Mouse (Mus musculus) heart, embryonic 13.5 days (tissue): ENCODE results near the gene Fam155a. TPM values are rescaled to one million over a fixed set of nuclear protein-coding genes. Genes with fewer than 3 reads are reported as not detected.
A peak's percentile ranks its signal among the peaks of the same experiment; 100 is the strongest.

ENCODE experiments used
- ATAC-seq: fragments of 200-750 bp; cut with Nextera tagmentation; 2 replicates; pipeline ENCODE4 v1.8.0; 2017; ENCODE audit warnings: moderate TSS enrichment; ENCODE audit not compliant: insufficient number of reproducible peaks, low FRiP score, low TSS enrichment; ENCODE audit errors: extremely low read depth
- H3K27ac ChIP-seq: fragments of 300-500 bp; sonication (generic); replicated peaks from 2 replicates; pipeline ENCODE4 v1.5.1; 2015; ENCODE audit warnings: moderate library complexity, mild to moderate bottlenecking, inconsistent platforms
- H3K27me3 ChIP-seq: fragments of 300-500 bp; sonication (generic); replicated peaks from 2 replicates; pipeline ENCODE4 v1.6.1; 2015; ENCODE audit warnings: mild to moderate bottlenecking, inconsistent platforms
- H3K36me3 ChIP-seq: fragments of 300-500 bp; sonication (generic); 2 replicates; pipeline ENCODE4 v1.6.1; 2015; ENCODE audit warnings: mild to moderate bottlenecking, inconsistent platforms
- H3K4me1 ChIP-seq: fragments of 300-500 bp; sonication (generic); 2 replicates; pipeline ENCODE4 v1.6.1; 2015; ENCODE audit warnings: inconsistent platforms
- H3K4me2 ChIP-seq: fragments of 300-500 bp; sonication (generic); 2 replicates; pipeline ENCODE4 v1.6.1; 2015; ENCODE audit warnings: inconsistent platforms, mild to moderate bottlenecking, moderate library complexity
- H3K4me3 ChIP-seq: fragments of 300-500 bp; sonication (generic); 2 replicates; pipeline ENCODE4 v1.5.1; 2015; ENCODE audit warnings: moderate library complexity, mild to moderate bottlenecking, inconsistent platforms
- H3K9ac ChIP-seq: fragments of 300-500 bp; sonication (generic); 2 replicates; pipeline ENCODE4 v1.6.1; 2015; ENCODE audit warnings: inconsistent platforms, mild to moderate bottlenecking, moderate library complexity
- H3K9me3 ChIP-seq: fragments of 300-500 bp; sonication (generic); 2 replicates; pipeline ENCODE4 v1.6.1; 2016; ENCODE audit warnings: inconsistent platforms
- WGBS: fragments of 180-500 bp; shearing (Covaris S2); methylation state at CpG from one replicate; pipeline ENCODE4 v1.1.7; 2015; ENCODE audit warnings: mixed read lengths; 5-methylcytosine and 5-hydroxymethylcytosine counted together
- polyA plus RNA-seq: library from polyadenylated mRNA; unstranded; fragments of >200 nt; fragmentation: Nextera tagmentation; extraction: Ambion mirVana; gene quantifications from 2 replicates; pipeline ENCODE4 v1.2.1, GENCODE M21; 2015

Fam155a gene
- polyA plus RNA-seq, 1 experiment from 2014 or later, result 0.08 TPM

DNA sequence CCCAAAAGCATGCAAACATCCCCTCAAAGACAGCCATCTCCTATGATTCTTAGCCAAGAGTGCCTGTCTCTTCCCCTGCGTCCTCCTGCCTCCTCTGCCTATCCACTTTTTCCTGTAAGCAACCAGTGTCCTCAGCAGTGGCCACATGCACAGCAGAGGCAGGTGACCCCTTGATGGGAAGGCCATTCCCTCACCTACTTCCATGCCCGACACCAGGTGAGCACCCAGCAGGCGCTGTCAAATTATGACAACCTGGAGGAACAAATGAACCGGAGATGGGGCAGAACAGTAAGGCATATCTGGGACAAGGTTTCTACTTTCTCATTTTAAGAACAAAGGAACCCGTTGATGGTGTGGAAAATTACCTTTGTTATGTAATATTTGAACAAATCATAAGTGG lies 515.6 kb downstream of the Fam155a start:
- Histone ChIP-seq H3K36me3 (no peaks in the 10 kb centered on the region), H3K27ac (no peak overlapping the region), H3K4me3 (no peak overlapping the region), H3K27me3 (no peaks in the 10 kb centered on the region), H3K4me1 (no peaks in the 10 kb centered on the region), H3K4me2 (no peak overlapping the region), H3K9ac (no peak overlapping the region), H3K9me3 (no peaks in the 10 kb centered on the region)
- no peak for ATAC-seq
- 84% methylated on average over 5 of the region's 5 CpGs for WGBS

DNA sequence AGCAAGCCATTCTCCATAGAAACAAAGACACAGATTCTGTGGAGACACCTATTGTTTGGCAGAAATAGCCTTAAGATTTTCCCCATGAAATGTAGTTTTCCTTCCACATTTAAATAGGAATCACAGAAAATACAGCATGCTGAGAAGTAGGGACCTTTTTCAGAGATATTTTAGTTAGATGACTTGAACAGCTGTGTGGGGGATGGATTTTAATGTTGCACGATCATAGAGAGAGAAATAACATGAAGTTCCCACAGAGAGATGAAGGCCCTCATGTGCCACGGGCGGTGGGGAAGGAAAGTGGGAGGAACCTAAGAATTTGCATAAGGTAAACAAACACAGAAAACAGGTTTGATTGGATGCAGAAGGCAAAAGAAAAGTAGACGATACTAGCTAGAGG lies 518.0 kb downstream of the Fam155a start:
- H3K36me3 ChIP-seq, result no peaks in the 10 kb centered on the region
- H3K27me3 ChIP-seq, result no peaks in the 10 kb centered on the region
- H3K4me2 ChIP-seq, result no peak overlapping the region
- no peak overlapping the region for H3K9ac ChIP-seq
- no peak for ATAC-seq
- H3K27ac ChIP-seq, result no peak overlapping the region
- H3K4me3 ChIP-seq, result no peak overlapping the region
- no peaks in the 10 kb centered on the region for H3K4me1 ChIP-seq
- no peaks in the 10 kb centered on the region for H3K9me3 ChIP-seq
- WGBS, result 66% methylated on average over 4 of the region's 4 CpGs

DNA sequence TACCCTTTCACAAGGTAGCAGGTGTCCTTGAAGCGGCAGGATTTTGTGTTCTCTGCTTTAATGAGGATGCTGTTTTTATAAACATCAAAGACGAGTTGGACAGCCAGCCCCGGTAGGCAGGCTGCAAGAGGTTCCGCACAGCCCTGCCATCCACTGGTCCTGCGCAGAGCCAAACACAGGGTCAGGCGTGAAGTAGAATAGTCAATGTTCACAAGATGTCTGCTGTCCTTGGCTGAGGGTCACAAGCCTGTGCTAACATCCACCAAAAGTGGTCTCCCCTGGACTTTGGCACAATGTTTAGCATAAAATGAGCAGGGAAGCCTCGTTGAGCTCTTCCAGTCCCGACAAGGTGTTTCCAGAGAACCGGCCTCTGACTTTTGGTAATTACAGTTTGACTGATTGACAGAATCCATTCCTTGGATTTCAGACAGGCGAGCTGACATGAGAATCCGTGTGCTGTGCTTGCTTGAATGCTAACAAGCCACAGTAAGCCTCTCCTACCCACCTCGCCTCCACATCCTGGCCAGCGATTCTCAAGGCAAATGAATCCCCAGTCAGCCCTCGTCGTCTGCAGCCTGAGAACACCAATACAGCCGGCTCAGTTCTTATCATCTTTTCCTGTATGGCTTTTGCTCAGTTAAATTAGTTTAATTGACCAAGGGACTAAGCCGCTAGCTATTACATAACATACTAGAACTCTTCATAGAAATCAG lies 522.7 kb downstream of the Fam155a start:
- 63% methylated on average over 17 of the region's 17 CpGs for WGBS

DNA sequence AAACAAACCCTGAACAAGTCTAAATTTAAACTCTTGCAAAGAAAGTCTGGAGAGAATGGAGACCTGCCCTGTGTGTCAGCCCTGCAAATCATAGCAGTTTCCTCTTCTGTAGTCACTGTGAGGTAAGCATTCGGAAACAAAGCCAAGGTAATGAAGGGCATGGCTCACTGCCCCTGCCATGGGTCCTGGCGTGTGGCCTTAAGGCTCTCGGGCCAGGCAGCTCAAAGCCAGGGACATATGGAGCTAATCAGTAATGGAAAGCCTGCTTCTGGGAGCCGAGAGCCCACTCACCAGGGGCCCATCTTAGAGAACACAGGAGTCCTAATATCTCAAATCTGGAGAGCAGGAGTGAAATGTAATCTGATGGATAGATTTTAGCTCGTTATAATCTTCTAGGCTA lies 525.0 kb downstream of the Fam155a start:
- H3K4me2 ChIP-seq, result no peak overlapping the region
- H3K9me3 ChIP-seq, result no peaks in the 10 kb centered on the region
- H3K27ac ChIP-seq, result no peak overlapping the region
- no peak overlapping the region for H3K9ac ChIP-seq
- H3K4me3 ChIP-seq, result no peak overlapping the region
- H3K4me1 ChIP-seq, result no peaks in the 10 kb centered on the region
- 37% methylated on average over 5 of the region's 5 CpGs for WGBS
- H3K27me3 ChIP-seq, result no peaks in the 10 kb centered on the region
- no peaks in the 10 kb centered on the region for H3K36me3 ChIP-seq
- ATAC-seq, result no peak

More for the DNA sequence above, 522.7 kb downstream of the Fam155a start:
- H3K4me1 ChIP-seq, result no peaks in the 10 kb centered on the region
- no peaks in the 10 kb centered on the region for H3K36me3 ChIP-seq
- no peak overlapping the region for H3K27ac ChIP-seq
- H3K9me3 ChIP-seq, result no peaks in the 10 kb centered on the region
- no peak overlapping the region for H3K9ac ChIP-seq
- no peak overlapping the region for H3K4me2 ChIP-seq
- no peaks in the 10 kb centered on the region for H3K27me3 ChIP-seq
- H3K4me3 ChIP-seq, result no peak overlapping the region
- ATAC-seq, result no peak

DNA sequence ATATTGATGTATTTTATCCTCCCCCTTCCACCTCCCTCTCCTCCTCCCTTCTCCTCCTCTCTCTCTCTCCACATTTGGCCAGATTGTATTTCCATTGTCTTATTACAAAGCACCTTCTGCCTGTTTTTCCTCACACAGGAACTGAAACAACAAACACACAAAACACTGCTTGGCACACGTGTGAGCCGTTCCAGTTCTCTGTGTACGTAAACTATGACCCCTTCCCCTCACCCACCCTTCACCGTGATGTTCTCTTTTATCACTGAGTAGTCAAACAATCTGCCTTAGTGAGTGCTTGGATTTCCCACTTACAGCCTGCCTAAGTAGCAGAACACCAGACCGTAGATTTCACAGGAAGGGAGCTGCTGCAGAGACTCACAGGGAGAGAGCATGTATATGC lies 530.0 kb downstream of the Fam155a start:
- Histone ChIP-seq H3K27me3 (no peaks in the 10 kb centered on the region), H3K27ac (no peak overlapping the region), H3K4me2 (no peak overlapping the region), H3K4me3 (no peak overlapping the region), H3K9ac (no peak overlapping the region), H3K36me3 (no peaks in the 10 kb centered on the region), H3K9me3 (no peaks in the 10 kb centered on the region), H3K4me1 (no peaks in the 10 kb centered on the region)
- WGBS, result 22% methylated on average over 5 of the region's 5 CpGs
- ATAC-seq, result no peak

DNA sequence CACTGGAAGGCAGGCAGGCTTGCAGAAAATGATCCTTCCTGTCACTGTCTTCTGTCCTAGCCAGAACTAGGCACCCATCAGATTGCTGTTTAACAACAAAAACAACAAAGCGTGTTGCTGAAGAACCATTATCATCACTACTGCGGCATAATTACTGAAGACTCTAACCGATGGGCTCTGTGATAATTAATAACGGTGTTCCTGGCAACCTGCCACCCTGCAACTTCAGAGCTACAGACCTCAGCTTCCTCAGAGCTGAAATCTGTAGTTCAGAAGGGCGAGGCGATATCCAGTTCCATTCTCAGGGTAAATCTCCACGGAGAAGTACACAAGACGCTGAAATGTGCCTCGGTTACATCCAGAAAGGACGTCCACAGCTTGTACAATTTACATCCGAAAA lies 531.2 kb downstream of the Fam155a start:
- Histone ChIP-seq H3K9me3 (no peaks in the 10 kb centered on the region), H3K4me1 (no peaks in the 10 kb centered on the region), H3K27me3 (no peaks in the 10 kb centered on the region), H3K9ac (no peak overlapping the region), H3K27ac (no peak overlapping the region), H3K36me3 (no peaks in the 10 kb centered on the region), H3K4me2 (no peak overlapping the region), H3K4me3 (no peak overlapping the region)
- ATAC-seq, result no peak
- WGBS, result 53% methylated on average over 11 of the region's 11 CpGs

DNA sequence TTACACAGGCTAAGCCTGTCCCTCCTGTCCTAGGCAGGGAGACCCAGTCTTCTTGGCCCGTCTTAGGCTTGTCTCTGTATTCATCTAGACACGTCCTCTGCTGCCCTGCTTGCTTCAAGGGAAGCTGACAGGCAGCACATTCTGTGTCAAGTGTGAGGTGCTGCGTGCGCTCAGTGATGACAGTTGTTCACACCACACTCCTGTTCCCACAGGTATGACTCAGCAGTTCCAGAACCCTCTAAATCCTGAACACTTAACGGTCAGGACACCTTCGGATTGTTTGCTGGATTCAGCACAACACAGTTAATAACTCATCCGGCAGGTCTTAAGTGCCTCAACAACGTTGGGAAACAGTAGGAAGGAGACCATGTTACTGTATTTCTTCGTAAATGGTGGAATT lies 532.0 kb downstream of the Fam155a start:
- no peak for ATAC-seq
- Histone ChIP-seq H3K4me3 (no peak overlapping the region), H3K9me3 (no peaks in the 10 kb centered on the region), H3K27ac (no peak overlapping the region), H3K36me3 (no peaks in the 10 kb centered on the region), H3K4me1 (no peaks in the 10 kb centered on the region), H3K27me3 (no peaks in the 10 kb centered on the region), H3K9ac (no peak overlapping the region), H3K4me2 (no peak overlapping the region)
- 42% methylated on average over 9 of the region's 9 CpGs for WGBS

DNA sequence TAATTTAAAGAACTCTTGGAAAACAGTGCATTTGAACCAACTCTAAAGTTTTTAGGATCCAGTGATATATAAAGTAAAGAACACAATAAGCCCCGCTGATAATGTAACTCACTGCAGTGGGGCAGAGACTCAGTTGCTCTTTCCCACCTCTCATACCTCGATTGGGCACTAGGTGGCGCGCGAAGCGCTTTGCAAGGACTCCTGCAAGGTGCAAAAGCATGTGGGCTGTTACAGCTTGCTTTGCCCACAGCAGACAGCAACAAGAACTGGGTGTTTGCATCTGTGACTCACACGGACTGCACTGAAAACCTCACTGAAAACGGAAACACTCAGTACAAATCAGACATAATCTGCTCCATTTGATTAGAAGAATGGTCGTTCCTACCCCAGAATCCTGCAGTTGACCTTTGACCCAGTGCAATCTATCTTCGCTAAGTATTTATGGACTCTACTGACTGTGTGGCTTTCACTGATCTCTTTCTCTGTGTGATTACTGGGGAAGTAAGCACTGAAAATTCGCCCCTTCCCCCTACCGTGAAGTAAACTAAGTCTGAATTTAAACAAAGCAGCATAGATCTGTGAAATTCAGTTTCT lies 537.5 kb downstream of the Fam155a start:
- ATAC-seq, result no peak

DNA sequence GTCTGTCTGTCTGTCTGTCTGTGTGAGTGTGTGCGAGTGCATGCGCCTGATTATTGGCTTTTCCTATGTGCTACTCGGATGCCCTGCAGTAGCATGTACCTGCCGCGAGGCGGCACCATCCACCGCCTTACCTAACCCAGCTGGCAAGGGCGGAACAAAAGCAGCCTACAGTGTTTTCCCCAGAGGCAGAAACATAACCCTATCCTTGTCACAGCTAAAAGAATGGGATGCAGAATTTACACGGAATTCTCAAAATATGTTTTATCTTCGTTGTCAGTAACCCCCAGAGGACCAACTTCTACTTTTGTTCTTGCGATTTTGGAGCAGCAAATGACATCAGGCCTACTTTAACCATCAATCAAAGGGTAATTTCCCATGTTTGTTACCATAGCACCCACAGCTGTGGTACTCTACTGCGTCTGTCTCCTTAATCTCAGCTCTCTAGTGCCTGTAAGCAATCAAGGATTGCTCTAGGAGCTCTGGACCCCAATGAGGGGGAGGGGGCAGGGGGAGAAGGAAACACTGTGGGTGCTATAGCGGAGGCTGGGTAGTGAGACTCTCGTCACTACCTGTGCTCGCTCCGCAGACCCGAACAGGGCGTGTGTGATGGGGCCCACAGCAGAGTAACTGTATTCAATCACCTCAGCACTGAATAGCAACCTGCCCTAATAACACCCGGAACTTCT lies 543.0 kb downstream of the Fam155a start:
- no peak for ATAC-seq
- Histone ChIP-seq H3K36me3 (no peaks in the 10 kb centered on the region), H3K4me2 (no peak overlapping the region), H3K9me3 (no peaks in the 10 kb centered on the region), H3K4me3 (no peak overlapping the region), H3K27ac (no peak overlapping the region), H3K9ac (no peak overlapping the region), H3K27me3 (no peaks in the 10 kb centered on the region), H3K4me1 (no peaks in the 10 kb centered on the region)
- WGBS, result 40% methylated on average over 19 of the region's 19 CpGs

More for the DNA sequence above, 537.5 kb downstream of the Fam155a start:
- 0 out of 2 replicates have a peak, but pooled peaks cover 3% of the 10 kb centered on the region for H3K4me1 ChIP-seq
- WGBS, result 4% methylated on average over 12 of the region's 12 CpGs
- no peak overlapping the region for H3K4me3 ChIP-seq
- no peak overlapping the region for H3K9ac ChIP-seq
- H3K27ac ChIP-seq, result no peak overlapping the region
- H3K36me3 ChIP-seq, result no peaks in the 10 kb centered on the region
- no peaks in the 10 kb centered on the region for H3K9me3 ChIP-seq
- H3K4me2 ChIP-seq, result 0 out of 2 replicates have a peak overlapping the region, but pooled peaks have one; percentile 18
- H3K27me3 ChIP-seq, result no peaks in the 10 kb centered on the region

DNA sequence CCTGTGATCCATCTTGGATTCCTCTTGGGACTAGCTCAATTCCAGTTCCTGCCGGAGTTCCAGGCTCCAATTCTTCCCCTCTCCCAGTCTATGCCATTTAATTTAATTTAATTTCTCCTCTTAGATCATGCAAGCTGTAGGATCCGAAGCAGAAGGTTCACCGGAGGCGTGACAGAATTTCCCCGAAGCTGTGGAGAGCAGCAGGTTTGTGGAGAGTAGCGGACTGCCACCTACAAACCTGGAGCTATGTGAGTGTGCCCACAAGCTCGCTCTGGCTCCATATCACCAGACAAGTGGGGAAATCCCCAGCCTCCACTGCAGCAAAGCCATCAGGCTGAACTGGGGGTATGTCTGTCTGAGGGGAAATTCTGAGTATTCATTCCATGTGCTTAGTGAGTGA lies 544.2 kb downstream of the Fam155a start:
- Histone ChIP-seq H3K9ac (no peak overlapping the region), H3K4me2 (no peak overlapping the region), H3K4me1 (no peaks in the 10 kb centered on the region), H3K27me3 (no peaks in the 10 kb centered on the region), H3K36me3 (no peaks in the 10 kb centered on the region), H3K27ac (no peak overlapping the region), H3K9me3 (no peaks in the 10 kb centered on the region), H3K4me3 (no peak overlapping the region)
- 65% methylated on average over 7 of the region's 7 CpGs for WGBS
- ATAC-seq, result no peak

DNA sequence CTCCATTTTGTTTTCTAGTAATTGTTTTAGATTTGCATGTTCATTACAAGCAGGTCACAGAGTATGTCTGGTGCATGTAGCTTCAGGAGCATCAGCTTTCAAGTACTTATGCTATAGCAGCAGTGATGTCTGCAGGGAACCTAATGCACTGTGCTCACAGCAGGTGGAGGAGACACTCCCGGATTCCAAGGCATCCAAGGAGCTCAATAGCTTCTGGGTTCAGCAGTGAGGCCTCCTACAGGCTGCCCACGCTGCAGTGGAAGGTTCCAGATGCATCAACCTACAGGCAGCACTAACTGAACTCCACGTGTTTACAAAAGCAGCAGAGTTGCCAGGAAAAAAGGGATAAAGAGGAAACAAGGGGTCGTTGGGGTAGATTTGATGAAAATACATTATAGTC lies 559.2 kb downstream of the Fam155a start:
- 57% methylated on average over 4 of the region's 4 CpGs for WGBS
- Histone ChIP-seq H3K4me1 (no peaks in the 10 kb centered on the region), H3K36me3 (no peaks in the 10 kb centered on the region), H3K9me3 (no peaks in the 10 kb centered on the region), H3K27me3 (no peaks in the 10 kb centered on the region), H3K27ac (no peak overlapping the region), H3K4me3 (no peak overlapping the region), H3K4me2 (no peak overlapping the region), H3K9ac (no peak overlapping the region)
- ATAC-seq, result no peak
